9 mouse cellular contexts compared by ENCODE assay signal in genomic region chr6:124998066-124998465, GRCm38 (mm10). TPM values are rescaled to one million over a fixed set of nuclear protein-coding genes. Genes with fewer than 3 reads are reported as not detected.
DNase-seq lines count a peak whose midpoint lies in the region; ATAC-seq lines count a peak whose summit lies in the region.
"Had no signal": no experiment of that assay in that cellular context is flagged by ENCODE, and none has a peak within 500 bp of the region (broad histone marks: within the 10 kb centered on the region; RNA-seq: fewer than 3 reads in every experiment).

No protein-coding gene starts in this region.

- H3K27ac ChIP-seq in embryonic facial prominence, embryonic 13.5 days: no peak overlapping the region

- 8% methylated on average over 8 of the region's 8 CpGs for WGBS in embryonic facial prominence, embryonic 13.5 days

- peaks cover 99% of the 10 kb centered on the region for H3K27me3 ChIP-seq in embryonic facial prominence, embryonic 13.5 days

- no peaks in the 10 kb centered on the region for H3K36me3 ChIP-seq in embryonic facial prominence, embryonic 13.5 days

- peak overlapping the region; percentile 60 for H3K4me3 ChIP-seq in embryonic facial prominence, embryonic 13.5 days

- ATAC-seq in embryonic facial prominence, embryonic 13.5 days (ENCODE audit: insufficient number of reproducible peaks, insufficient read depth, low FRiP score, low TSS enrichment, low read depth): no peak

- H3K9ac ChIP-seq in embryonic facial prominence, embryonic 13.5 days: no peak overlapping the region

- peaks cover 33% of the 10 kb centered on the region for H3K4me1 ChIP-seq in embryonic facial prominence, embryonic 13.5 days

- no peaks in the 10 kb centered on the region for H3K9me3 ChIP-seq in embryonic facial prominence, embryonic 13.5 days

- H3K4me2 ChIP-seq in embryonic facial prominence, embryonic 13.5 days: peak overlapping the region; percentile 99

- peak; percentile 63 for DNase-seq in layer of hippocampus, adult 9-11 months
- DNase-seq in layer of hippocampus, postnatal 36 days: no peak
- DNase-seq in layer of hippocampus, postnatal 10 days (ENCODE audit: low spot score in 2 of 2): peak; percentile 38 to 39
- DNase-seq in right cerebral cortex, adult 2 months (ENCODE audit: low spot score in 2 of 2): peak; percentile 69 to 75
- no peak for DNase-seq in adipocyte (ENCODE audit: low spot score)
- no peak for DNase-seq in spleen, adult 12 weeks (ENCODE audit: low spot score)
- no peak for DNase-seq in adrenal gland, adult 2 months

RNA-seq across cellular contexts. Expression of gene Pianp, which starts 1.6 kb away (rescaled TPM):
- total RNA-seq in layer of hippocampus, postnatal 36 days (2021): 100 to 1,000 TPM; 163 to 173 TPM
- 10.0 TPM in 2 replicates for polyA plus RNA-seq in embryonic facial prominence, embryonic 13.5 days (2015; fragmentation: Nextera tagmentation; extraction: Ambion mirVana)
- 100 to 1,000 TPM; 109 to 120 TPM for total RNA-seq in layer of hippocampus, postnatal 10 days (2021)
- 1 to 10 TPM in 1 of 2 experiments, under 1 TPM in 1; 0.89 to 2.0 TPM for total RNA-seq in adrenal gland, adult 2 months (2021)
- polyA plus RNA-seq in adrenal gland, adult 2 months (2012; rRNA removed): 4.2 and 9.0 TPM in 2 replicates
- total RNA-seq: hematopoietic stem cell, adult 5-6 weeks had no signal

RNA-seq across cellular contexts. Expression of gene Zfp384, which starts 10.9 kb away (rescaled TPM):
- total RNA-seq in layer of hippocampus, postnatal 36 days (2021): 10 to 100 TPM; 43.9 to 48.9 TPM
- 19.9 and 23.5 TPM in 2 replicates for polyA plus RNA-seq in embryonic facial prominence, embryonic 13.5 days (2015; fragmentation: Nextera tagmentation; extraction: Ambion mirVana)
- total RNA-seq in layer of hippocampus, postnatal 10 days (2021): 10 to 100 TPM; 44.4 to 45.2 TPM
- 10 to 100 TPM; 38.5 to 56.9 TPM for total RNA-seq in adrenal gland, adult 2 months (2021)
- polyA plus RNA-seq in adrenal gland, adult 2 months (2012; rRNA removed): 70.6 and 98.2 TPM in 2 replicates

RNA-seq across cellular contexts. Expression of gene Cops7a, which starts 32.7 kb away (rescaled TPM):
- total RNA-seq in layer of hippocampus, postnatal 36 days (2021): 100 to 1,000 TPM; 149 TPM
- polyA plus RNA-seq in embryonic facial prominence, embryonic 13.5 days (2015; fragmentation: Nextera tagmentation; extraction: Ambion mirVana): 124 and 138 TPM in 2 replicates
- total RNA-seq in layer of hippocampus, postnatal 10 days (2021): 100 to 1,000 TPM in 1 of 2 experiments, 10 to 100 TPM in 1; 97.7 to 101 TPM
- total RNA-seq in adrenal gland, adult 2 months (2021): 100 to 1,000 TPM; 128 to 152 TPM
- 220 and 384 TPM in 2 replicates for polyA plus RNA-seq in adrenal gland, adult 2 months (2012; rRNA removed)

RNA-seq across cellular contexts. Expression of gene Ing4, which starts 41.5 kb away (rescaled TPM):
- total RNA-seq in layer of hippocampus, postnatal 36 days (2021): 10 to 100 TPM; 56.9 to 65.7 TPM
- 164 and 187 TPM in 2 replicates for polyA plus RNA-seq in embryonic facial prominence, embryonic 13.5 days (2015; fragmentation: Nextera tagmentation; extraction: Ambion mirVana)
- total RNA-seq in layer of hippocampus, postnatal 10 days (2021): 10 to 100 TPM; 57.4 to 62.4 TPM
- total RNA-seq in adrenal gland, adult 2 months (2021): 10 to 100 TPM; 51.0 to 60.6 TPM
- 35.5 and 37.4 TPM in 2 replicates for polyA plus RNA-seq in adrenal gland, adult 2 months (2012; rRNA removed)

RNA-seq across cellular contexts. Expression of gene Acrbp, which starts 51.4 kb away (rescaled TPM):
- 10 to 100 TPM; 13.4 to 17.8 TPM for total RNA-seq in layer of hippocampus, postnatal 36 days (2021)
- polyA plus RNA-seq in embryonic facial prominence, embryonic 13.5 days (2015; fragmentation: Nextera tagmentation; extraction: Ambion mirVana): 21.7 and 22.7 TPM in 2 replicates
- total RNA-seq in layer of hippocampus, postnatal 10 days (2021): 1 to 10 TPM; 7.0 to 9.2 TPM
- total RNA-seq in adrenal gland, adult 2 months (2021): 10 to 100 TPM in 1 of 2 experiments, 1 to 10 TPM in 1; 4.4 to 12.2 TPM
- polyA plus RNA-seq in adrenal gland, adult 2 months (2012; rRNA removed): 14.0 and 15.9 TPM in 2 replicates

Comparison
In these comparisons a context has a peak if more than half of its experiments do, and no peak if none do; other contexts are left out.
1. DNase-seq: peak in layer of hippocampus, adult 9-11 months (single experiment), layer of hippocampus, postnatal 10 days (2 of 2) and right cerebral cortex, adult 2 months (2 of 2); none in layer of hippocampus, postnatal 36 days (0 of 2), adipocyte (single experiment), spleen, adult 12 weeks (single experiment) and adrenal gland, adult 2 months (single experiment).
2. RNA of gene Pianp, which starts 1.6 kb away (total RNA-seq): 163 to 173 TPM in layer of hippocampus, postnatal 36 days and 109 to 120 TPM in layer of hippocampus, postnatal 10 days; 0.89 to 2.0 TPM in adrenal gland, adult 2 months; every median in the first group is over 10 times any median in the second.